Mouse (Mus musculus): Measurements from ENCODE around the gene Carmil2. TPM values are rescaled to one million over a fixed set of nuclear protein-coding genes. Genes with fewer than 3 reads are reported as not detected.

Gene Carmil2
- 8.0 and 53.9 TPM in 2 replicates for polyA plus RNA-seq (2021; fragmentation: Nextera tagmentation)
- long read RNA-seq, experiment 1, partial matches to known transcripts: 121 of 147 reads
- long read RNA-seq, experiment 1, other reads (novel, unspliced or antisense): 26 of 147 reads
- long read RNA-seq, experiment 2, partial matches to known transcripts: 5 of 7 reads
- long read RNA-seq, experiment 2, other reads (novel, unspliced or antisense): 2 of 7 reads

GRCm38 (mm10) chr8:105685796-105686308, at the start of gene Carmil2:
Gene Carmil2, plus strand, starts transcription at chr8:105686274.

GRCm38 (mm10) chr8:105636963-105637510, 49.0 kb upstream of the Carmil2 start, which contains the start of gene Agrp:
Gene Agrp, minus strand, starts transcription at chr8:105637393.

GRCm38 (mm10) chr8:105700966-105701824, 15.1 kb downstream of the Carmil2 start, which contains the start of the genes Acd and Pard6a:
Gene Acd, minus strand, starts transcription at chr8:105701102.
Gene Pard6a, plus strand, starts transcription at chr8:105701148.

GRCm38 (mm10) chr8:105707498-105708403, 21.7 kb downstream of the Carmil2 start, which contains the start of the genes 4933405L10Rik and Enkd1:
Gene 4933405L10Rik, plus strand, starts transcription at chr8:105707655.
Gene Enkd1, minus strand, starts transcription at chr8:105708210.

Other genes starting within 250 kb of the Carmil2 start
- 48.4 and 62.7 TPM in 2 replicates for gene Tppp3, start 214.7 kb upstream of the Carmil2 start, polyA plus RNA-seq (2021; fragmentation: Nextera tagmentation)
- gene Zdhhc1, start 189.4 kb upstream of the Carmil2 start, polyA plus RNA-seq (2021; fragmentation: Nextera tagmentation): 21.7 and 24.6 TPM in 2 replicates
- not detected in 2 replicates for gene Hsd11b2, start 167.5 kb upstream of the Carmil2 start, polyA plus RNA-seq (2021; fragmentation: Nextera tagmentation)
- gene Atp6v0d1, start 120.2 kb upstream of the Carmil2 start, polyA plus RNA-seq (2021; fragmentation: Nextera tagmentation): 129 and 234 TPM in 2 replicates
- gene Ripor1, start 81.0 kb upstream of the Carmil2 start, polyA plus RNA-seq (2021; fragmentation: Nextera tagmentation): 28.9 and 32.8 TPM in 2 replicates
- gene Ctcf, start 49.7 kb upstream of the Carmil2 start, polyA plus RNA-seq (2021; fragmentation: Nextera tagmentation): 23.1 TPM in 2 replicates
- 0.31 and 0.59 TPM in 2 replicates for gene Agrp, start 48.9 kb upstream of the Carmil2 start, polyA plus RNA-seq (2021; fragmentation: Nextera tagmentation)
- gene Acd, start 14.8 kb downstream of the Carmil2 start, polyA plus RNA-seq (2021; fragmentation: Nextera tagmentation): 40.9 and 44.4 TPM in 2 replicates
- 77.9 and 82.1 TPM in 2 replicates for gene Pard6a, start 14.9 kb downstream of the Carmil2 start, polyA plus RNA-seq (2021; fragmentation: Nextera tagmentation)
- gene 4933405L10Rik, start 21.4 kb downstream of the Carmil2 start, polyA plus RNA-seq (2021; fragmentation: Nextera tagmentation): 0.25 and 0.41 TPM in 2 replicates
- gene Enkd1, start 21.9 kb downstream of the Carmil2 start, polyA plus RNA-seq (2021; fragmentation: Nextera tagmentation): 5.8 and 6.8 TPM in 2 replicates
- 16.4 and 20.1 TPM in 2 replicates for gene Gfod2, start 72.4 kb downstream of the Carmil2 start, polyA plus RNA-seq (2021; fragmentation: Nextera tagmentation)
- gene Ranbp10, start 141.1 kb downstream of the Carmil2 start, polyA plus RNA-seq (2021; fragmentation: Nextera tagmentation): 2.8 and 3.3 TPM in 2 replicates
- gene Tsnaxip1, start 141.5 kb downstream of the Carmil2 start, polyA plus RNA-seq (2021; fragmentation: Nextera tagmentation): 0.19 and 0.27 TPM in 2 replicates
- 13.4 and 14.0 TPM in 2 replicates for gene Cenpt, start 167.0 kb downstream of the Carmil2 start, polyA plus RNA-seq (2021; fragmentation: Nextera tagmentation)
- gene Thap11, start 168.9 kb downstream of the Carmil2 start, polyA plus RNA-seq (2021; fragmentation: Nextera tagmentation): 44.9 and 47.4 TPM in 2 replicates
- 139 and 147 TPM in 2 replicates for gene Nutf2, start 174.3 kb downstream of the Carmil2 start, polyA plus RNA-seq (2021; fragmentation: Nextera tagmentation)
- gene Edc4, start 194.6 kb downstream of the Carmil2 start, polyA plus RNA-seq (2021; fragmentation: Nextera tagmentation): 17.4 and 18.3 TPM in 2 replicates
- 9.9 and 13.7 TPM in 2 replicates for gene Nrn1l, start 207.3 kb downstream of the Carmil2 start, polyA plus RNA-seq (2021; fragmentation: Nextera tagmentation)
- gene Pskh1, start 214.2 kb downstream of the Carmil2 start, polyA plus RNA-seq (2021; fragmentation: Nextera tagmentation): 2.7 and 3.6 TPM in 2 replicates
- gene Ctrl, start 247.6 kb downstream of the Carmil2 start, polyA plus RNA-seq (2021; fragmentation: Nextera tagmentation): 0.21 and 0.23 TPM in 2 replicates